Mouse (Mus musculus) hindbrain, embryonic 13.5 days (tissue): ENCODE results near the gene Atg14. TPM values are rescaled to one million over a fixed set of nuclear protein-coding genes. Genes with fewer than 3 reads are reported as not detected.

ENCODE experiments used
- ATAC-seq: fragments of 200-750 bp; cut with Nextera tagmentation; 2 replicates; pipeline ENCODE4 v1.8.0; 2017; ENCODE audit warnings: moderate TSS enrichment; ENCODE audit not compliant: low FRiP score
- H3K27ac ChIP-seq: fragments of 300-500 bp; sonication (generic); 2 replicates; pipeline ENCODE4 v1.5.1; 2015; ENCODE audit warnings: inconsistent platforms, mild to moderate bottlenecking, moderate library complexity
- H3K27me3 ChIP-seq: fragments of 300-500 bp; sonication (generic); 2 replicates; pipeline ENCODE4 v1.6.1; 2015; ENCODE audit warnings: mild to moderate bottlenecking, inconsistent platforms
- H3K36me3 ChIP-seq: fragments of 300-500 bp; sonication (generic); 2 replicates; pipeline ENCODE4 v1.6.1; 2015; ENCODE audit warnings: mild to moderate bottlenecking, inconsistent platforms
- H3K4me1 ChIP-seq: fragments of 300-500 bp; sonication (generic); replicated peaks from 2 replicates; pipeline ENCODE4 v1.6.1; 2015; ENCODE audit warnings: inconsistent platforms
- H3K4me2 ChIP-seq: fragments of 300-500 bp; sonication (generic); 2 replicates; pipeline ENCODE4 v1.6.1; 2015; ENCODE audit warnings: inconsistent platforms, mild to moderate bottlenecking, moderate library complexity
- H3K4me3 ChIP-seq: fragments of 300-500 bp; sonication (generic); 2 replicates; pipeline ENCODE4 v1.5.1; 2015; ENCODE audit warnings: mild to moderate bottlenecking, inconsistent platforms
- H3K9ac ChIP-seq: fragments of 300-500 bp; sonication (generic); 2 replicates; pipeline ENCODE4 v1.6.1; 2015; ENCODE audit warnings: mild to moderate bottlenecking, inconsistent platforms
- H3K9me3 ChIP-seq: fragments of 300-500 bp; sonication (generic); 2 replicates; pipeline ENCODE4 v1.6.1; 2016; ENCODE audit warnings: inconsistent platforms
- WGBS: fragments of 180-500 bp; shearing (Covaris S2); methylation state at CpG from one replicate; pipeline ENCODE4 v1.1.7; 2015; 5-methylcytosine and 5-hydroxymethylcytosine counted together
- polyA plus RNA-seq: library from polyadenylated mRNA; unstranded; fragments of >200 nt; fragmentation: Nextera tagmentation; extraction: Ambion mirVana; gene quantifications from 2 replicates; pipeline ENCODE4 v1.2.1, GENCODE M21; 2015

Gene Atg14
- polyA plus RNA-seq, 1 experiment from 2014 or later, result 17.5 TPM

GRCm38 (mm10) chr14:47520751-47521449 lies 49.5 kb downstream of the Atg14 start:
- Histone ChIP-seq H3K4me3 (no peak overlapping the region), H3K27ac (no peak overlapping the region), H3K9me3 (no peaks in the 10 kb centered on the region), H3K36me3 (no peaks in the 10 kb centered on the region), H3K27me3 (no peaks in the 10 kb centered on the region), H3K4me1 (no peaks in the 10 kb centered on the region), H3K4me2 (no peak overlapping the region), H3K9ac (no peak overlapping the region)
- WGBS, result 86% methylated on average over 13 of the region's 13 CpGs
- no peak for ATAC-seq

DNA sequence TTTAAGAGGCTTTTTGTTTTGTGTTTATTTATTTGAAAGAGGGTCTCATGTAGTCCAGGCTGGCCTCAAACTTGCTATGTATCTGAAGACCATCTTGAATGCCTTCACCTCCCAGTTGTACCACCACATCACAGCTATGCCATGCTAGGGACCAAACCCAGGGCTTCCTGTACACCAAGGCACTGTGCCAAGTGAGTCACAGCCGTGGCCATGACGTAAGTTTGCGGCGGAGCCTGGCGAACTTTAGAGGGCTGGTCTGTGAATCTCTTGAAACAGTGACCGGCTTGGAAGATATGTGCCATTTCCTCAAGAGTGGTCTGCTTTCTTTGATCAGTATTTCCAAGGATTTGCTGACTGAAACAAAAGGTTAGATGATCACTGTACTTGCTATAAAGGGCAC lies 51.8 kb downstream of the Atg14 start:
- Histone ChIP-seq H3K4me1 (no peaks in the 10 kb centered on the region), H3K9me3 (no peaks in the 10 kb centered on the region), H3K27me3 (no peaks in the 10 kb centered on the region), H3K27ac (no peak overlapping the region), H3K4me3 (no peak overlapping the region), H3K36me3 (no peaks in the 10 kb centered on the region), H3K9ac (no peak overlapping the region), H3K4me2 (no peak overlapping the region)
- 95% methylated on average over 6 of the region's 6 CpGs for WGBS
- ATAC-seq, result no peak

DNA sequence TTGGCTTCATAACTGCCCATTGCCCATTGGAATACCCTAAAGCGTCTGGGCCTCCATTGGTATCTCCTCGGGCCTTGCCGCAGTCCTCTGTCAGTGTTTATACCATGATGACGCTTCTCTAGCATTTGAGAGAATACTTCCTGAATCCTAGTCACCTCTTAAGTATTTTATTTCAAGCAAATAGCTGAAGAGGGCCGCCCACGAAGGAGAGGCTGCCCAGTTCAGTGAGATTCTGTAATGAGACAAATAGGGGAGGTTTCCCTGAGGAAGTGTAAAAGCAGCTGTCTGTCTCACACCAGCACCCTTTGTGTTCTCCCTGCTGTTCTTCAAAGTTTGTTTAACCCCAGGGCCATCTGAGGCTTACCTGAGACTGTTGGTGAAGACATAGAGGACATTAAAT lies 53.7 kb downstream of the Atg14 start:
- Histone ChIP-seq H3K4me2 (no peak overlapping the region), H3K9ac (no peak overlapping the region), H3K4me3 (no peak overlapping the region), H3K4me1 (no peaks in the 10 kb centered on the region), H3K9me3 (no peaks in the 10 kb centered on the region), H3K27me3 (no peaks in the 10 kb centered on the region), H3K27ac (no peak overlapping the region), H3K36me3 (no peaks in the 10 kb centered on the region)
- ATAC-seq, result no peak
- 90% methylated on average over 6 of the region's 6 CpGs for WGBS

- ATAC-seq, result no peak
- Histone ChIP-seq H3K27me3 (no peaks in the 10 kb centered on the region), H3K9me3 (no peaks in the 10 kb centered on the region), H3K36me3 (no peaks in the 10 kb centered on the region), H3K27ac (no peak overlapping the region), H3K4me3 (no peak overlapping the region), H3K9ac (no peak overlapping the region), H3K4me2 (no peak overlapping the region), H3K4me1 (no peaks in the 10 kb centered on the region)
- WGBS, result 92% methylated on average over 8 of the region's 8 CpGs
Observed at GRCm38 (mm10) chr14:47515636-47516035, 54.8 kb downstream of the Atg14 start.

DNA sequence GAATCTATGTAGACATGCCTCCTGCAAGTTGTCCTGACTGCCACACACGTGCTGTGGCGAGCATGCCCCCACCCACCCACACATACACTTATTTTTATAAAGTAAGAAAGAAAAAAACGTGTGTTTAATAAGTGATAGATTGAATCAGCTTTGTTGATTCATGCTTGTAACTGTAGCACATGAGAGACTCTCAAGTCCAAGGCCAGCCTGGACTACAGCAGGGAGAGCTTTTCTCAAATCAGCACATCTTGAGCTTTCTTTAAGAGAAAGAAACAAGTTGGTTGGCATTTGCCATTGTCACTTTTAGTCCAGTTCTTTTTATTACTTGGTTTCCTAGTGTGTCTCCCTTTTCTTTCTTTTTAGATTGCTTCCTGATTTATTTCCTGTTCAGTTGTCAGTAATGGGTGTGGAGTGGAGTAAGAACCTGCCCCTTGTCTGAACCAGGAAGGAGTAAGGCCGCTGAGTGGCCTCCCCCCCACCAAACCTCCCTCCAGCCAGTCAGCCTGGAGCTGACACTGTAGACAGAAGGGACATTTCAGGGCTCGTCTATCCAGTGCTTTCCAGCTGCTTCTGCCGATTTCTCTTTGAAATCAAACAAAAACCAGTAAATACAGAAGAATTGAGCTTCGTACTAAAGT lies 55.5 kb downstream of the Atg14 start:
- Histone ChIP-seq H3K9ac (no peak overlapping the region), H3K4me1 (no peaks in the 10 kb centered on the region), H3K27ac (no peak overlapping the region), H3K4me2 (no peak overlapping the region), H3K9me3 (no peaks in the 10 kb centered on the region), H3K27me3 (no peaks in the 10 kb centered on the region), H3K4me3 (no peak overlapping the region), H3K36me3 (no peaks in the 10 kb centered on the region)
- WGBS, result 68% methylated on average over 7 of the region's 7 CpGs
- no peak for ATAC-seq

DNA sequence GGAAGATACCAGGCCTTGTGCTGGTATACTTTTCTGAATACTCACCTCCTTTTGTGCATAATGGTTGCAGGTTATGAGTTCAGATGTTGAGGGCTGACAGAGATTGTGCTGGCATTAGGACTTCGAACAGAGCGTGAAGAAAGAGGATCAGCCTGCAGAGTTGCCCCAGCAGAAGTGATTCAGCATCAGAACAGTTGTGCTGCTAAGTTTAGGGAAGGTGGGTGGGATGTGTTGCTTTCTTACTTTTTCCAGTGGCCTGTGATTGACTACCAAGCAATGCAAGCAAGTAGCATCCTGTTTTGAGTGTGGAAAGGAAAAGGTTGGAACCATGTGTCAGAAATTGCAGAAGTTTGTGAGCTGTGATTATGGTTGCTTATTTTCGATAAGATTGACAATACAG lies 56.8 kb downstream of the Atg14 start:
- ATAC-seq, result no peak
- H3K9ac ChIP-seq, result no peak overlapping the region
- H3K4me1 ChIP-seq, result no peaks in the 10 kb centered on the region
- H3K36me3 ChIP-seq, result no peaks in the 10 kb centered on the region
- no peak overlapping the region for H3K4me2 ChIP-seq
- no peaks in the 10 kb centered on the region for H3K9me3 ChIP-seq
- no peak overlapping the region for H3K4me3 ChIP-seq
- H3K27ac ChIP-seq, result no peak overlapping the region
- 91% methylated on average over 3 of the region's 3 CpGs for WGBS
- no peaks in the 10 kb centered on the region for H3K27me3 ChIP-seq

GRCm38 (mm10) chr14:47510244-47510643 lies 60.2 kb downstream of the Atg14 start:
- no peak overlapping the region for H3K4me2 ChIP-seq
- no peak for ATAC-seq
- H3K27ac ChIP-seq, result no peak overlapping the region
- H3K9me3 ChIP-seq, result no peaks in the 10 kb centered on the region
- H3K27me3 ChIP-seq, result no peaks in the 10 kb centered on the region
- H3K4me1 ChIP-seq, result no peaks in the 10 kb centered on the region
- H3K4me3 ChIP-seq, result no peak overlapping the region
- H3K36me3 ChIP-seq, result peaks cover 6% of the 10 kb centered on the region; the same call in 1 of the 2 replicates
- no peak overlapping the region for H3K9ac ChIP-seq
- 92% methylated on average over 4 of the region's 4 CpGs for WGBS

DNA sequence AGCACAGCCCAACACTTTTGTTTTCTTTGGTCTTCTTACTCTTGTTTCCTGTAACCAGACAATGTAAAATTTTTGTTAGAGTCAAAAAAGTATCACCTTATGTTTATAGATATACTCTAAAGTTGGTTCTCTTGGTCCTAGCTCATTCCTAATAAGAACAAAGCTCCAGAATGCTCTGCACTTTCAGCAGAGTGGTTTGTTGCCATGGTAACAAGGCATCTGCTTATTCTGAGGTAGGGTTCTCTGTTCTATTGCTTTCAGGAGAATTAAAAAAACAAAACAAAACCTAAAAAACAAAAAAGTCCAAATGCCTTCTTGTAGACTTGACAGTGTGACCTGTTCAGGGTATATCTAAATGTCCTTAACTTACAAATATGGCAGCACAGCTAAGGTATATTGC lies 62.4 kb downstream of the Atg14 start:
- Histone ChIP-seq H3K36me3 (peaks cover 7% of the 10 kb centered on the region; the same call in 1 of the 2 replicates), H3K4me3 (no peak overlapping the region), H3K4me1 (no peaks in the 10 kb centered on the region), H3K4me2 (no peak overlapping the region), H3K9me3 (no peaks in the 10 kb centered on the region), H3K27ac (no peak overlapping the region), H3K9ac (no peak overlapping the region), H3K27me3 (no peaks in the 10 kb centered on the region)
- no peak for ATAC-seq

DNA sequence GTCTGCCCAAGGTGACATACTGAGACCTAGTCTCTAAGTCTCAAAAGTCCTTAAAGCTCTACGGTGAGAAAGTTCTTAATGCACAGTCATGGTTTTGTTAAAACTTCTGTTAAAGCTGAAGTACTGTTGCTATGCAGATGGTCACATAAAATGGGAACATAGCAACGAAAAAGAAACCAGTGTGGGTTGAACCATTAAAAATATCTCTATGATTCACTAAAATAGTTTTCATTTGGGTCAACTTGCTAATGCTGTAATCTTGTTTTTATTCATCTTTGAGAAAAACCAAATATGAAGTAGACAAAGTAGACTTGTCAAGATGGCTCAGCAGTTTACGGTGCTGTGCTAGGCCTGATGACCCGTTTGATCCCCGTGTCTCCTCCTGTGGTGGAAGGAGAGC lies 63.8 kb downstream of the Atg14 start:
- 95% methylated on average over 5 of the region's 5 CpGs for WGBS
- no peak overlapping the region for H3K4me3 ChIP-seq

DNA sequence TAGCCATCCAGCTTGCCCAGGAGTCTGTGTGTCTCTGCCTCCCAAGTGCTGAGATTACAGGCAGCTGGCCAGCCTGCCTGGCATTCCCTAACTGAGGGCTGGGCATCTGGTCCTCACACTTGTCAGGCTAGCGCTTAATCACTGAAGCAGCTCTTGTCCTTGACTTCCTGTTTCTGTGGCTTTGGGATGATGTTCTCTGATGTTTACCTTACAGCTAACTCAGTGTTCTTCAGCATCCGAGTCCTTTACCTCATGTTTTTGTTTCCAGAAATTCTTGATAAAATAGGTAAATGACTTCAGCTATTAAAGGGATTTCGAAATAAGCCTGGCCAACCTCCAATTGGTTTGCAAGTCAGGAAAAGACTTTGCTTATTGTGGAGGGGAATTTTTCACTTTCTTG lies 66.4 kb downstream of the Atg14 start:
- ATAC-seq, result no peak
- no peak overlapping the region for H3K4me3 ChIP-seq
- H3K27me3 ChIP-seq, result no peaks in the 10 kb centered on the region
- H3K27ac ChIP-seq, result no peak overlapping the region
- no peaks in the 10 kb centered on the region for H3K4me1 ChIP-seq
- H3K9me3 ChIP-seq, result no peaks in the 10 kb centered on the region
- 95% methylated on average over 3 of the region's 3 CpGs for WGBS
- H3K36me3 ChIP-seq, result peaks cover 7% of the 10 kb centered on the region; the same call in 1 of the 2 replicates
- H3K4me2 ChIP-seq, result no peak overlapping the region
- no peak overlapping the region for H3K9ac ChIP-seq

More for the DNA sequence above, 63.8 kb downstream of the Atg14 start:
- Histone ChIP-seq H3K36me3 (peaks cover 7% of the 10 kb centered on the region; the same call in 1 of the 2 replicates), H3K4me1 (no peaks in the 10 kb centered on the region), H3K9me3 (no peaks in the 10 kb centered on the region), H3K4me2 (no peak overlapping the region), H3K27ac (no peak overlapping the region), H3K27me3 (no peaks in the 10 kb centered on the region), H3K9ac (no peak overlapping the region)
- ATAC-seq, result no peak

GRCm38 (mm10) chr14:47498632-47499031 lies 71.8 kb downstream of the Atg14 start:
- Histone ChIP-seq H3K36me3 (0 out of 2 replicates have a peak, but pooled peaks cover 5% of the 10 kb centered on the region), H3K9ac (no peak overlapping the region), H3K9me3 (no peaks in the 10 kb centered on the region), H3K4me3 (no peak overlapping the region), H3K4me2 (no peak overlapping the region), H3K27me3 (no peaks in the 10 kb centered on the region), H3K4me1 (no peaks in the 10 kb centered on the region), H3K27ac (no peak overlapping the region)
- ATAC-seq, result no peak
- 65% methylated on average over 5 of the region's 5 CpGs for WGBS

- H3K36me3 ChIP-seq, result 0 out of 2 replicates have a peak, but pooled peaks cover 5% of the 10 kb centered on the region
- no peak overlapping the region for H3K27ac ChIP-seq
- no peak overlapping the region for H3K4me3 ChIP-seq
- no peak overlapping the region for H3K9ac ChIP-seq
- H3K27me3 ChIP-seq, result no peaks in the 10 kb centered on the region
- no peak overlapping the region for H3K4me2 ChIP-seq
- H3K4me1 ChIP-seq, result no peaks in the 10 kb centered on the region
- 85% methylated on average over 3 of the region's 3 CpGs for WGBS
- ATAC-seq, result no peak
- no peaks in the 10 kb centered on the region for H3K9me3 ChIP-seq
Observed at GRCm38 (mm10) chr14:47497166-47497565, 73.3 kb downstream of the Atg14 start.

GRCm38 (mm10) chr14:47495951-47496350 lies 74.5 kb downstream of the Atg14 start:
- no peaks in the 10 kb centered on the region for H3K9me3 ChIP-seq
- no peak overlapping the region for H3K4me3 ChIP-seq
- no peaks in the 10 kb centered on the region for H3K4me1 ChIP-seq
- no peak overlapping the region for H3K4me2 ChIP-seq
- no peak for ATAC-seq
- 96% methylated on average over 3 of the region's 3 CpGs for WGBS
- no peak overlapping the region for H3K9ac ChIP-seq
- no peaks in the 10 kb centered on the region for H3K27me3 ChIP-seq
- no peak overlapping the region for H3K27ac ChIP-seq
- H3K36me3 ChIP-seq, result 0 out of 2 replicates have a peak, but pooled peaks cover 5% of the 10 kb centered on the region
